Mouse (Mus musculus) stomach, embryonic 16.5 days (tissue): ENCODE measurements around the gene Astl. TPM values are rescaled to one million over a fixed set of nuclear protein-coding genes. Genes with fewer than 3 reads are reported as not detected.

ENCODE experiments used
- ATAC-seq: fragments of 200-750 bp; cut with Nextera tagmentation; 2 replicates; pipeline ENCODE4 v1.8.0; 2017; ENCODE audit warnings: moderate number of reproducible peaks, moderate TSS enrichment; ENCODE audit not compliant: insufficient read depth, low FRiP score
- H3K27ac ChIP-seq: fragments of 300-500 bp; sonication (generic); 2 replicates; pipeline ENCODE4 v1.5.1; 2014; ENCODE audit warnings: low read length
- H3K27me3 ChIP-seq: fragments of 300-500 bp; sonication (generic); 2 replicates; pipeline ENCODE4 v1.6.1; 2014; ENCODE audit warnings: low read length, control low read depth, mixed read lengths; ENCODE audit not compliant: control insufficient read depth, insufficient read depth
- H3K36me3 ChIP-seq: fragments of 300-500 bp; sonication (generic); 2 replicates; pipeline ENCODE4 v1.6.1; 2014; ENCODE audit warnings: low read length; ENCODE audit not compliant: control insufficient read depth, insufficient read depth
- H3K4me1 ChIP-seq: fragments of 300-500 bp; sonication (generic); 2 replicates; pipeline ENCODE4 v1.6.1; 2014; ENCODE audit warnings: low read length, control low read depth, mixed read lengths; ENCODE audit not compliant: control insufficient read depth, insufficient read depth
- H3K4me2 ChIP-seq: fragments of 300-500 bp; sonication (generic); 2 replicates; pipeline ENCODE4 v1.6.1; 2014; ENCODE audit warnings: low read depth, low read length, mixed read lengths
- H3K4me3 ChIP-seq: fragments of 300-500 bp; sonication (generic); replicated peaks from 2 replicates; pipeline ENCODE4 v1.5.1; 2014; ENCODE audit warnings: mild to moderate bottlenecking, low read length
- H3K9ac ChIP-seq: fragments of 300-500 bp; sonication (generic); 2 replicates; pipeline ENCODE4 v1.6.1; 2014; ENCODE audit warnings: low read length
- H3K9me3 ChIP-seq: fragments of 300-500 bp; sonication (generic); replicated peaks from 2 replicates; pipeline ENCODE4 v1.6.1; 2016; ENCODE audit warnings: low read length, control low read depth; ENCODE audit not compliant: control insufficient read depth
- WGBS: fragments of 180-500 bp; shearing (Covaris S2); extraction: QIAGEN DNeasy Blood & Tissue Kit; methylation state at CpG from one replicate; pipeline ENCODE4 v1.1.7; 2014; 5-methylcytosine and 5-hydroxymethylcytosine counted together
- polyA plus RNA-seq: library from polyadenylated mRNA; unstranded; fragments of >200 nt; fragmentation: Nextera tagmentation; extraction: Ambion mirVana; gene quantifications from 2 replicates; pipeline ENCODE4 v1.2.1, GENCODE M21; 2015

Astl gene
- polyA plus RNA-seq, 1 experiment from 2014 or later: not detected

GRCm38 (mm10) chr2:127394606-127395161 lies 56.2 kb downstream of the Astl start:
- ATAC-seq: peak; percentile 58; the same call in 1 of the 2 replicates
- WGBS: 75% methylated on average over 5 of the region's 5 CpGs
- Histone ChIP-seq H3K36me3 (no peaks in the 10 kb centered on the region), H3K27me3 (no peaks in the 10 kb centered on the region), H3K4me3 (no peak overlapping the region), H3K4me2 (no peak overlapping the region), H3K4me1 (no peaks in the 10 kb centered on the region), H3K27ac (no peak overlapping the region), H3K9me3 (no peaks in the 10 kb centered on the region), H3K9ac (no peak overlapping the region)

GRCm38 (mm10) chr2:127398738-127399137 lies 60.3 kb downstream of the Astl start:
- H3K4me2 ChIP-seq: no peak overlapping the region
- H3K27me3 ChIP-seq: no peaks in the 10 kb centered on the region
- H3K4me1 ChIP-seq: no peaks in the 10 kb centered on the region
- H3K36me3 ChIP-seq: no peaks in the 10 kb centered on the region
- ATAC-seq: no peak
- H3K4me3 ChIP-seq: no peak overlapping the region
- H3K27ac ChIP-seq: no peak overlapping the region
- 76% methylated on average over 7 of the region's 7 CpGs for WGBS
- H3K9ac ChIP-seq: no peak overlapping the region
- H3K9me3 ChIP-seq: no peaks in the 10 kb centered on the region

Other genes with a start within 250 kb of the Astl start
- 66.1 and 71.3 TPM in 2 replicates for gene Ncaph, start 204.7 kb upstream of the Astl start, polyA plus RNA-seq
- 28.0 and 29.7 TPM in 2 replicates for gene Itpripl1, start 195.2 kb upstream of the Astl start, polyA plus RNA-seq
- 1.8 and 2.3 TPM in 2 replicates for gene 1810024B03Rik, start 130.4 kb upstream of the Astl start, polyA plus RNA-seq
- 48.1 and 50.8 TPM in 2 replicates for gene Snrnp200, start 130.3 kb upstream of the Astl start, polyA plus RNA-seq
- 58.3 and 58.7 TPM in 2 replicates for gene Ciao1, start 90.8 kb upstream of the Astl start, polyA plus RNA-seq
- gene Tmem127, start 90.7 kb upstream of the Astl start, polyA plus RNA-seq: 24.5 and 25.0 TPM in 2 replicates
- 58.8 and 59.4 TPM in 2 replicates for gene Stard7, start 68.4 kb upstream of the Astl start, polyA plus RNA-seq
- 2.5 and 2.9 TPM in 2 replicates for gene Dusp2, start 2.5 kb upstream of the Astl start, polyA plus RNA-seq
- 2.4 and 3.6 TPM in 2 replicates for gene Adra2b, start 24.6 kb downstream of the Astl start, polyA plus RNA-seq
- gene Gpat2, start 86.6 kb downstream of the Astl start, polyA plus RNA-seq: 0.28 and 0.36 TPM in 2 replicates
- 25.6 and 27.8 TPM in 2 replicates for gene Fahd2a, start 105.9 kb downstream of the Astl start, polyA plus RNA-seq
- gene Kcnip3, start 183.5 kb downstream of the Astl start, polyA plus RNA-seq: 3.1 and 3.6 TPM in 2 replicates
- 21.1 and 30.0 TPM in 2 replicates for gene Prom2, start 202.8 kb downstream of the Astl start, polyA plus RNA-seq
- 4.5 and 4.7 TPM in 2 replicates for gene Zfp661, start 248.5 kb downstream of the Astl start, polyA plus RNA-seq
- 118 and 128 TPM in 2 replicates for gene Mrps5, start 248.6 kb downstream of the Astl start, polyA plus RNA-seq